ENCODE assay signal across 8 mouse cellular contexts in genomic region chr9:15493235-15493924, GRCm38 (mm10). TPM values are rescaled to one million over a fixed set of nuclear protein-coding genes. Genes with fewer than 3 reads are reported as not detected.
A peak's percentile ranks its signal among the peaks of the same experiment; 100 is the strongest.
DNase-seq lines count a peak whose midpoint lies in the region; ATAC-seq and TF ChIP-seq lines count a peak whose summit lies in the region.

Gene Smco4 (plus strand): TSS chr9:15493432.

- H3K4me3 ChIP-seq in E14TG2a.4 (replicated peaks; ENCODE audit: low read length) = peak within 1 kb of the TSS; percentile 85
- peak within 1 kb of the TSS; percentile 85 for H3K4me3 ChIP-seq in forebrain, embryonic 13.5 days
- H3K4me3 ChIP-seq in lung, embryonic 15.5 days = peak within 1 kb of the TSS; percentile 75

- H3K9me3 ChIP-seq in E14TG2a.4 (ENCODE audit: low read length) = no peaks in the 10 kb centered on the region
- no peaks in the 10 kb centered on the region for H3K9me3 ChIP-seq in forebrain, embryonic 13.5 days (replicated peaks)
- H3K9me3 ChIP-seq in lung, embryonic 15.5 days = no peaks in the 10 kb centered on the region

- under 1% methylated on average over 56 of the region's 101 CpGs for WGBS in forebrain, embryonic 13.5 days
- WGBS in lung, embryonic 15.5 days = under 1% methylated on average over 96 of the region's 101 CpGs

- ATAC-seq in forebrain, embryonic 13.5 days = peak; percentile 92
- peak; percentile 90 for ATAC-seq in lung, embryonic 15.5 days (ENCODE audit: borderline replicate concordance, extremely low read depth, low FRiP score, low TSS enrichment)

- no peak for TF ChIP-seq CTCF in E14TG2a.4 (conservative IDR thresholded peaks at IDR 0.05; ENCODE audit: low read length)

- peak within 1 kb of the TSS; percentile 91 for H3K4me2 ChIP-seq in forebrain, embryonic 13.5 days
- H3K4me2 ChIP-seq in lung, embryonic 15.5 days = peak within 1 kb of the TSS; percentile 93

- no peaks in the 10 kb centered on the region for H3K36me3 ChIP-seq in E14TG2a.4 (ENCODE audit: insufficient read depth, low read length)
- no peaks in the 10 kb centered on the region for H3K36me3 ChIP-seq in forebrain, embryonic 13.5 days (ENCODE audit: poor library complexity, severe bottlenecking)
- H3K36me3 ChIP-seq in lung, embryonic 15.5 days = no peaks in the 10 kb centered on the region

- peak within 1 kb of the TSS; percentile 63 for H3K27ac ChIP-seq in forebrain, embryonic 13.5 days
- peak within 1 kb of the TSS; percentile 58 for H3K27ac ChIP-seq in lung, embryonic 15.5 days

- peaks cover 28% of the 10 kb centered on the region for H3K27me3 ChIP-seq in E14TG2a.4 (ENCODE audit: insufficient read depth, low read length)
- H3K27me3 ChIP-seq in forebrain, embryonic 13.5 days = no peaks in the 10 kb centered on the region
- no peaks in the 10 kb centered on the region for H3K27me3 ChIP-seq in lung, embryonic 15.5 days

- DNase-seq in c-Kit-positive CD71-positive TER-119-negative erythroid progenitor cells, embryonic 14.5 days (ENCODE audit: low read depth) = peak; percentile 39
- DNase-seq in heart, postnatal 10 days = peak; percentile 76 to 83
- peak; percentile 78 to 91 for DNase-seq in kidney, postnatal 36 days
- peak; percentile 56 for DNase-seq in ovary, adult 18-20 months (ENCODE audit: low spot score)
- peak; percentile 84 for DNase-seq in thymus, postnatal 14 days

- intact Hi-C loops in heart, postnatal 10 days (cut with DNase I) = loop anchor here (1.0 to 5.0 kb wide), 3 partner anchors 35 to 389 kb away; no protein-coding TSS in a partner anchor

- peaks cover 21% of the 10 kb centered on the region for H3K4me1 ChIP-seq in E14TG2a.4 (replicated peaks; ENCODE audit: low read depth, low read length)
- H3K4me1 ChIP-seq in forebrain, embryonic 13.5 days = peaks cover 26% of the 10 kb centered on the region
- H3K4me1 ChIP-seq in lung, embryonic 15.5 days = peaks cover 30% of the 10 kb centered on the region

- H3K9ac ChIP-seq in forebrain, embryonic 13.5 days = peak within 1 kb of the TSS; percentile 91
- H3K9ac ChIP-seq in lung, embryonic 15.5 days = peak within 1 kb of the TSS; percentile 73

RNA-seq across cellular contexts. Expression of gene Smco4, which starts in this region (rescaled TPM):
- polyA plus RNA-seq in forebrain, embryonic 13.5 days (2015; fragmentation: Nextera tagmentation; extraction: Ambion mirVana) = 1.6 and 2.8 TPM in 2 replicates
- total RNA-seq in heart, postnatal 10 days (2021) = 10 to 100 TPM; 23.5 to 27.9 TPM
- polyA plus RNA-seq in lung, embryonic 15.5 days (2015; fragmentation: Nextera tagmentation; extraction: Ambion mirVana) = 2.7 and 3.9 TPM in 2 replicates

Comparison
In these comparisons a context has a peak if more than half of its experiments do, and no peak if none do; other contexts are left out.
1. Peak in every context shown above with its lines: DNase-seq, ATAC-seq, H3K4me3 ChIP-seq and H3K27ac ChIP-seq.